Mouse (Mus musculus) neural tube, embryonic 12.5 days (tissue): Measurements from ENCODE around the gene Sox30. TPM values are rescaled to one million over a fixed set of nuclear protein-coding genes. Genes with fewer than 3 reads are reported as not detected.

Experiments used
- ATAC-seq: fragments of 200-750 bp; cut with Nextera tagmentation; 2 replicates; pipeline ENCODE4 v1.8.0; 2017; ENCODE audit warnings: low read depth, mild to moderate bottlenecking, moderate TSS enrichment, moderate library complexity; ENCODE audit not compliant: low FRiP score
- H3K27ac ChIP-seq: fragments of 300-500 bp; sonication (generic); 2 replicates; pipeline ENCODE4 v1.5.1; 2016
- H3K27me3 ChIP-seq: fragments of 300-500 bp; sonication (generic); replicated peaks from 2 replicates; pipeline ENCODE4 v1.6.1; 2016; ENCODE audit warnings: mild to moderate bottlenecking
- H3K36me3 ChIP-seq: fragments of 300-500 bp; sonication (generic); 2 replicates; pipeline ENCODE4 v1.6.1; 2016; ENCODE audit warnings: mild to moderate bottlenecking
- H3K4me1 ChIP-seq: fragments of 300-500 bp; sonication (generic); 2 replicates; pipeline ENCODE4 v1.6.1; 2016
- H3K4me2 ChIP-seq: fragments of 300-500 bp; sonication (generic); replicated peaks from 2 replicates; pipeline ENCODE4 v1.6.1; 2016; ENCODE audit warnings: mild to moderate bottlenecking
- H3K4me3 ChIP-seq: fragments of 300-500 bp; sonication (generic); 2 replicates; pipeline ENCODE4 v1.5.1; 2016
- H3K9ac ChIP-seq: fragments of 300-500 bp; sonication (generic); 2 replicates; pipeline ENCODE4 v1.6.1; 2016; ENCODE audit warnings: mild to moderate bottlenecking
- H3K9me3 ChIP-seq: fragments of 300-500 bp; sonication (generic); 2 replicates; pipeline ENCODE4 v1.6.1; 2016; ENCODE audit warnings: mild to moderate bottlenecking
- WGBS: fragments of 180-500 bp; shearing (Covaris S2); methylation state at CpG from one replicate; pipeline ENCODE4 v1.1.7; 2016; 5-methylcytosine and 5-hydroxymethylcytosine counted together
- polyA plus RNA-seq: library from polyadenylated mRNA; unstranded; fragments of >200 nt; fragmentation: Nextera tagmentation; extraction: Ambion mirVana; gene quantifications from 2 replicates; pipeline ENCODE4 v1.2.1, GENCODE M21; 2016

Sox30 gene
- polyA plus RNA-seq = 0.23 and 0.29 TPM in 2 replicates

GRCm38 (mm10) chr11:45979946-45980892, at the start of gene Sox30:
Gene Sox30, plus strand, starts transcription at chr11:45980310.
- 7% methylated on average over 96 of the region's 115 CpGs for WGBS
- peak within 1 kb of the TSS; percentile 67 for H3K4me2 ChIP-seq
- H3K4me3 ChIP-seq = peak within 1 kb of the TSS; percentile 64
- no peak within 1 kb of the TSS for H3K27ac ChIP-seq
- H3K27me3 ChIP-seq = no peaks in the 10 kb centered on the region; the same call in none of the 2 replicates
- H3K9me3 ChIP-seq = peaks cover 3% of the 10 kb centered on the region; the same call in 1 of the 2 replicates
- peak within 1 kb of the TSS; percentile 78 for H3K9ac ChIP-seq
- ATAC-seq = peak; percentile 98
- H3K4me1 ChIP-seq = peaks cover 4% of the 10 kb centered on the region; the same call in 1 of the 2 replicates
- no peaks in the 10 kb centered on the region for H3K36me3 ChIP-seq

- ATAC-seq = no peak
- Histone ChIP-seq H3K4me2 (no peak overlapping the region), H3K27me3 (no peaks in the 10 kb centered on the region), H3K4me1 (no peaks in the 10 kb centered on the region), H3K9ac (no peak overlapping the region), H3K4me3 (no peak overlapping the region), H3K27ac (no peak overlapping the region), H3K36me3 (peaks cover 50% of the 10 kb centered on the region), H3K9me3 (no peaks in the 10 kb centered on the region)
- WGBS = 90% methylated on average over 10 of the region's 10 CpGs
Measured at GRCm38 (mm10) chr11:45932771-45933170, 47.3 kb upstream of the Sox30 start.

GRCm38 (mm10) chr11:45937478-45937877, 42.6 kb upstream of the Sox30 start:
- H3K27me3 ChIP-seq = no peaks in the 10 kb centered on the region
- ATAC-seq = no peak
- H3K9ac ChIP-seq = no peak overlapping the region
- H3K4me1 ChIP-seq = no peaks in the 10 kb centered on the region
- H3K4me2 ChIP-seq = no peak overlapping the region
- H3K9me3 ChIP-seq = no peaks in the 10 kb centered on the region
- WGBS = 96% methylated on average over 8 of the region's 8 CpGs
- no peak overlapping the region for H3K27ac ChIP-seq
- peaks cover 46% of the 10 kb centered on the region for H3K36me3 ChIP-seq
- H3K4me3 ChIP-seq = no peak overlapping the region

GRCm38 (mm10) chr11:45938917-45939316, 41.2 kb upstream of the Sox30 start:
- Histone ChIP-seq H3K9ac (no peak overlapping the region), H3K9me3 (no peaks in the 10 kb centered on the region), H3K4me1 (peaks cover 13% of the 10 kb centered on the region), H3K4me2 (no peak overlapping the region), H3K27me3 (no peaks in the 10 kb centered on the region), H3K4me3 (no peak overlapping the region), H3K36me3 (peaks cover 33% of the 10 kb centered on the region), H3K27ac (no peak overlapping the region)
- 93% methylated on average over 8 of the region's 8 CpGs for WGBS
- no peak for ATAC-seq

GRCm38 (mm10) chr11:45942281-45942680, 37.8 kb upstream of the Sox30 start:
- H3K4me1 ChIP-seq = peaks cover 15% of the 10 kb centered on the region
- no peaks in the 10 kb centered on the region for H3K27me3 ChIP-seq
- ATAC-seq = no peak
- 95% methylated on average over 7 of the region's 7 CpGs for WGBS
- no peak overlapping the region for H3K4me2 ChIP-seq
- no peaks in the 10 kb centered on the region for H3K9me3 ChIP-seq
- peaks cover 4% of the 10 kb centered on the region; the same call in 1 of the 2 replicates for H3K36me3 ChIP-seq
- no peak overlapping the region for H3K9ac ChIP-seq
- H3K4me3 ChIP-seq = no peak overlapping the region
- H3K27ac ChIP-seq = no peak overlapping the region

GRCm38 (mm10) chr11:45943108-45943705, 36.9 kb upstream of the Sox30 start:
- peaks cover 15% of the 10 kb centered on the region for H3K4me1 ChIP-seq
- H3K27me3 ChIP-seq = no peaks in the 10 kb centered on the region
- H3K9me3 ChIP-seq = no peaks in the 10 kb centered on the region
- peaks cover 7% of the 10 kb centered on the region; the same call in 1 of the 2 replicates for H3K36me3 ChIP-seq
- ATAC-seq = no peak
- peak overlapping the region; percentile 86 for H3K4me3 ChIP-seq
- H3K4me2 ChIP-seq = peak overlapping the region; percentile 88
- H3K27ac ChIP-seq = no peak overlapping the region
- WGBS = 66% methylated on average over 7 of the region's 7 CpGs
- peak overlapping the region; percentile 79 for H3K9ac ChIP-seq

GRCm38 (mm10) chr11:45943891-45944642, 36.0 kb upstream of the Sox30 start:
- Histone ChIP-seq H3K9me3 (no peaks in the 10 kb centered on the region), H3K27ac (no peak overlapping the region), H3K27me3 (no peaks in the 10 kb centered on the region), H3K4me3 (peak overlapping the region; percentile 86), H3K9ac (peak overlapping the region; percentile 79), H3K4me2 (peak overlapping the region; percentile 88), H3K36me3 (peaks cover 10% of the 10 kb centered on the region; the same call in 1 of the 2 replicates), H3K4me1 (peaks cover 15% of the 10 kb centered on the region)
- ATAC-seq = peak; percentile 74
- under 1% methylated on average over 49 of the region's 49 CpGs for WGBS

GRCm38 (mm10) chr11:45944643-45945156, 35.4 kb upstream of the Sox30 start, which contains the start of gene Lsm11:
Gene Lsm11, minus strand, starts transcription at chr11:45944935.
- no peaks in the 10 kb centered on the region for H3K27me3 ChIP-seq
- peak within 1 kb of the TSS; percentile 88 for H3K4me2 ChIP-seq
- no peak within 1 kb of the TSS for H3K27ac ChIP-seq
- H3K4me3 ChIP-seq = peak within 1 kb of the TSS; percentile 86
- H3K4me1 ChIP-seq = peaks cover 15% of the 10 kb centered on the region
- ATAC-seq = peak; percentile 90
- under 1% methylated on average over 53 of the region's 55 CpGs for WGBS
- peak within 1 kb of the TSS; percentile 79 for H3K9ac ChIP-seq
- peaks cover 16% of the 10 kb centered on the region; the same call in 1 of the 2 replicates for H3K36me3 ChIP-seq
- no peaks in the 10 kb centered on the region for H3K9me3 ChIP-seq

- H3K4me1 ChIP-seq = peaks cover 15% of the 10 kb centered on the region
- no peak for ATAC-seq
- H3K27ac ChIP-seq = no peak overlapping the region
- H3K4me3 ChIP-seq = no peak overlapping the region
- WGBS = 83% methylated on average over 4 of the region's 4 CpGs
- no peaks in the 10 kb centered on the region for H3K9me3 ChIP-seq
- H3K9ac ChIP-seq = no peak overlapping the region
- H3K27me3 ChIP-seq = no peaks in the 10 kb centered on the region
- no peak overlapping the region for H3K4me2 ChIP-seq
- H3K36me3 ChIP-seq = peaks cover 19% of the 10 kb centered on the region; the same call in 1 of the 2 replicates
Measured at GRCm38 (mm10) chr11:45946796-45947195, 33.3 kb upstream of the Sox30 start.

GRCm38 (mm10) chr11:45947491-45947890, 32.6 kb upstream of the Sox30 start:
- no peaks in the 10 kb centered on the region for H3K27me3 ChIP-seq
- H3K4me3 ChIP-seq = no peak overlapping the region
- WGBS = 88% methylated on average over 2 of the region's 2 CpGs
- no peaks in the 10 kb centered on the region for H3K9me3 ChIP-seq
- ATAC-seq = no peak
- peaks cover 24% of the 10 kb centered on the region; the same call in 1 of the 2 replicates for H3K36me3 ChIP-seq
- no peak overlapping the region for H3K9ac ChIP-seq
- H3K4me2 ChIP-seq = no peak overlapping the region
- no peak overlapping the region for H3K27ac ChIP-seq
- peaks cover 15% of the 10 kb centered on the region for H3K4me1 ChIP-seq

GRCm38 (mm10) chr11:45955127-45955627, 24.9 kb upstream of the Sox30 start, which contains the start of gene Thg1l:
Gene Thg1l, minus strand, starts transcription at chr11:45955494.
- Histone ChIP-seq H3K27me3 (no peaks in the 10 kb centered on the region), H3K4me1 (0 out of 2 replicates have a peak, but pooled peaks cover 3% of the 10 kb centered on the region), H3K4me2 (peak within 1 kb of the TSS; percentile 57), H3K9ac (peak within 1 kb of the TSS; percentile 44; the same call in 1 of the 2 replicates), H3K4me3 (peak within 1 kb of the TSS; percentile 63), H3K36me3 (peaks cover 8% of the 10 kb centered on the region; the same call in 1 of the 2 replicates), H3K9me3 (no peaks in the 10 kb centered on the region), H3K27ac (no peak within 1 kb of the TSS)
- ATAC-seq = peak; percentile 99
- under 1% methylated on average over 32 of the region's 32 CpGs for WGBS
